Mouse (Mus musculus) heart, embryonic 15.5 days (tissue): ENCODE data around the gene Sgip1. TPM values are rescaled to one million over a fixed set of nuclear protein-coding genes. Genes with fewer than 3 reads are reported as not detected.

ENCODE experiments used
- ATAC-seq: fragments of 200-750 bp; cut with Nextera tagmentation; replicated peaks from 2 replicates; pipeline ENCODE4 v1.8.0; 2017; ENCODE audit warnings: low read depth, moderate TSS enrichment; ENCODE audit not compliant: insufficient number of reproducible peaks, insufficient read depth, low FRiP score
- H3K27ac ChIP-seq: fragments of 300-500 bp; sonication (generic); 2 replicates; pipeline ENCODE4 v1.5.1; 2015; ENCODE audit warnings: mild to moderate bottlenecking, inconsistent platforms
- H3K27me3 ChIP-seq: fragments of 300-500 bp; sonication (generic); 2 replicates; pipeline ENCODE4 v1.6.1; 2015; ENCODE audit warnings: inconsistent platforms
- H3K36me3 ChIP-seq: fragments of 300-500 bp; sonication (generic); 2 replicates; pipeline ENCODE4 v1.6.1; 2015; ENCODE audit warnings: mild to moderate bottlenecking, inconsistent platforms
- H3K4me1 ChIP-seq: fragments of 300-500 bp; sonication (generic); replicated peaks from 2 replicates; pipeline ENCODE4 v1.6.1; 2015; ENCODE audit warnings: inconsistent platforms
- H3K4me2 ChIP-seq: fragments of 300-500 bp; sonication (generic); 2 replicates; pipeline ENCODE4 v1.6.1; 2015; ENCODE audit warnings: inconsistent platforms, mild to moderate bottlenecking, moderate library complexity
- H3K4me3 ChIP-seq: fragments of 300-500 bp; sonication (generic); 2 replicates; pipeline ENCODE4 v1.5.1; 2015; ENCODE audit warnings: mild to moderate bottlenecking, inconsistent platforms
- H3K9ac ChIP-seq: fragments of 300-500 bp; sonication (generic); 2 replicates; pipeline ENCODE4 v1.6.1; 2015; ENCODE audit warnings: mild to moderate bottlenecking, inconsistent platforms
- H3K9me3 ChIP-seq: fragments of 300-500 bp; sonication (generic); replicated peaks from 2 replicates; pipeline ENCODE4 v1.6.1; 2016; ENCODE audit warnings: inconsistent platforms
- WGBS: fragments of 180-500 bp; shearing (Covaris S2); methylation state at CpG from one replicate; pipeline ENCODE4 v1.1.7; 2015; ENCODE audit warnings: mixed read lengths; 5-methylcytosine and 5-hydroxymethylcytosine counted together
- polyA plus RNA-seq: library from polyadenylated mRNA; unstranded; fragments of >200 nt; fragmentation: Nextera tagmentation; extraction: Ambion mirVana; gene quantifications from 2 replicates; pipeline ENCODE4 v1.2.1, GENCODE M21; 2015

Sgip1 gene
- polyA plus RNA-seq, 1 experiment from 2014 or later: 1.5 TPM

DNA sequence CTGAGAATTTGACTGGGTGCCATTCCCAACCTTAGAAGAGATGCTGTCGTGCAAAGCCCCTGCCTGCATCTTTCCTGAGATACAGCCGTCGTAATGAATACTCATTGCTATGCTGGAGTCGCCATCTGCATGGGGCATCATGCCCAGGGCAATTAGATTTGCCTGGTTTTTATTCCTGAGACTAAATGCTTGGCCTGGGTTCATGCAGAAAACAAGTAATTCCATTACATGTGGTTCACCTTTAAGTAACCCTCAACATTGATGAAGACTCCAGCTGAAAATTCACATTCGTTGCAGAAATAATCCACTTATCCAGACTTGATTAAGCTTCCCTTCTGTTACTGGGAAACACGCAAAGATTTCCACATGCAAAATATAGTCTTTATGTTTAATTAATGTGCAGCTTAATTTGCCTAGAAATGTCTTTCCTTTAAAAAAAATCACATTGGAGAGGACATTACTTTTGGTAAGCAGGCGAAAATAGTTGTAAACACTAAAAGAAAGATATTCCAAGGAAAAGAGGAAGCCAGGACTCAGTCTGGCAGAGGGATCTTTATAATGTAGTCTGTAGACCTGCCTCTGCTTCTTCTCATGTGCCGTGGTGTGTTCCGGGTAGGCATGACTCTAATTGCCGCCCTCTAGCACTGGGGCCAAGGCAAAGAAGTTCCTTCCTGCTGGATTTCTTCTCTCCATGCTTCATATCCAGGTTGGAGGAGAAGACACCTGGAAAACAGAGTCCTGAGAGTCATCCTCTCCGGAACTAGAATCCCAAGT lies 100.0 kb downstream of the Sgip1 start:
- Histone ChIP-seq H3K36me3 (no peaks in the 10 kb centered on the region), H3K4me1 (no peaks in the 10 kb centered on the region), H3K9me3 (no peaks in the 10 kb centered on the region), H3K9ac (no peak overlapping the region), H3K27me3 (no peaks in the 10 kb centered on the region), H3K27ac (no peak overlapping the region), H3K4me2 (no peak overlapping the region), H3K4me3 (no peak overlapping the region)
- no peak for ATAC-seq
- WGBS: 80% methylated on average over 11 of the region's 11 CpGs

DNA sequence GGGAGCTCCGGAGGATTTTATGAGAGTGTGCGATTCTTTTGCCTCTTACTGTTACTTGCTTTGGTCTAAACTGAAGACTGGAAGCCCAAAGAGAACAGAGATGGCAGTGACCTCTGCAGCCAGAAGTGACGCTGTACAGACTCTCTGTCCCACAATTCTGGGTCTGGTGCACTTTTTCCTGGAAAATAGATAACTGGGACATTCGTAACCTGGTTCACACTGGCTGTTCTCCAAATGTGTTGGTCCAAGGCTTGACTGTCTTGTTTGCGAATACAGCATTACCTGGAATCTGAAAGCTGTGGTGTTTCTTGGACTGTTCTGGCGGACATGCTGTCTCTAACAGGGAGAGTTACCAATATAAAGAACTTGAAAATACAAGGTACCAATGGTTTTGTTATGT lies 109.4 kb downstream of the Sgip1 start:
- no peaks in the 10 kb centered on the region for H3K9me3 ChIP-seq
- no peak overlapping the region for H3K4me3 ChIP-seq
- 75% methylated on average over 6 of the region's 6 CpGs for WGBS
- no peak overlapping the region for H3K9ac ChIP-seq
- no peaks in the 10 kb centered on the region for H3K4me1 ChIP-seq
- H3K4me2 ChIP-seq: no peak overlapping the region
- no peaks in the 10 kb centered on the region for H3K36me3 ChIP-seq
- no peaks in the 10 kb centered on the region for H3K27me3 ChIP-seq
- no peak for ATAC-seq
- H3K27ac ChIP-seq: no peak overlapping the region

DNA sequence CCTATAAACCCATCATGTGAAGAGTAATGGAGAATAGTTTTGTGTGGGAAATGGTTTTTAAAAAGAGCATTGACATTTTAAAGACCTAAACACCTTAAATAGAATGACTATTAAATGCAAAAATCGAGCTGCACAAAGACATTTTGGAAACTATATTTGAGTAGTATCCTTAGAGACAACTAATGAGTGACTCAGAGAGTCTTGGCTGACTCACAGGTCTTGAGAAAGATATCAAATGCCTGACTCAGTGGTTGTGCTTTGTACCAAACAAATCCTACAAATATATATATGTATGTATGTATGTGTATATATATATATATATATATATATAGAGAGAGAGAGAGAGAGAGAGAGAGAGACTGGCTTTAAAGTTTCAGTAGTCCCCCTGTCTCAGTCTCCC lies 110.1 kb downstream of the Sgip1 start:
- WGBS: 60% methylated on average over 1 of the region's 1 CpGs

DNA sequence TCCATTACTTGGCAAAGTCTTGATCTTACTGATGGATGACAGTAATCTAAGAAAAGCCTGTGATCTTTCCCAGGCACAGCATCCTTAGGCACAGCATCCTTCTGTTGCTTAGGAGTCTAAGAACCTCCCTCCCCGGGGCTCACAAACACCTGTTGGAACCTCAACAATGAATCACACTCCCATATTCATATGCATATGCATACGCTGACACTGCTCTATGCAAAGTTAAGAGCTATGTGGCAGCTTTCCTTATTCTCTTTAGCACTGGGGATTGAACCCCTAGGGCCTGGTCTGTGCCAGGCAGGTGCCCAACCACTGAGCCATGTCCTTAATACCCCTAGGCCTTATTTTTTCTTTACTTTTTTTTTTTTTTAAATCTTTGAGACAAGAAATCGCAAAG lies 111.2 kb downstream of the Sgip1 start:
- H3K9me3 ChIP-seq: no peaks in the 10 kb centered on the region
- H3K36me3 ChIP-seq: no peaks in the 10 kb centered on the region
- no peak overlapping the region for H3K27ac ChIP-seq
- H3K9ac ChIP-seq: no peak overlapping the region
- H3K27me3 ChIP-seq: no peaks in the 10 kb centered on the region
- no peak overlapping the region for H3K4me2 ChIP-seq
- H3K4me3 ChIP-seq: no peak overlapping the region
- WGBS: 71% methylated on average over 3 of the region's 3 CpGs
- H3K4me1 ChIP-seq: no peaks in the 10 kb centered on the region
- no peak for ATAC-seq

More for the DNA sequence above, 110.1 kb downstream of the Sgip1 start:
- Histone ChIP-seq H3K36me3 (no peaks in the 10 kb centered on the region), H3K9me3 (no peaks in the 10 kb centered on the region), H3K27me3 (no peaks in the 10 kb centered on the region), H3K4me3 (no peak overlapping the region), H3K4me1 (no peaks in the 10 kb centered on the region), H3K4me2 (no peak overlapping the region), H3K27ac (no peak overlapping the region), H3K9ac (no peak overlapping the region)
- no peak for ATAC-seq

DNA sequence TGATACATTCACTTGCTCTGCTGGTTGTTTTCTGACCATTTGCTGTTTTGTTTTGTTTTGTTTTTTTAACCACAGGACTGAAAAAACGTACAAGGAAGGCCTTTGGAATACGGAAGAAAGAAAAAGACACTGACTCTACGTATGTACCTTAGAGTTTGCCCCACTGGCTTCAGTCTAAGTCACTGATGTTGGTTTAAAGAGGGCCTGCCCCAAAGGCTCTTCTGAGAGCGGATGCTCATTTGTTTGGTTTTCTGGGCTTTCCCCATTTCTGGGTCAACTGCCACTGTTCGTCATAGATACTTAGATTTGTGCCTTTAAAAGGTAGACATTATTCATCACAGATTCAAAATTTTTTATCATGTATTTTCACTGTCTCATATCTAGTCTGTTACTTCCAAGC lies 111.7 kb downstream of the Sgip1 start:
- no peaks in the 10 kb centered on the region for H3K36me3 ChIP-seq
- no peak for ATAC-seq
- no peak overlapping the region for H3K27ac ChIP-seq
- H3K4me3 ChIP-seq: no peak overlapping the region
- H3K4me2 ChIP-seq: no peak overlapping the region
- H3K9ac ChIP-seq: no peak overlapping the region
- H3K9me3 ChIP-seq: no peaks in the 10 kb centered on the region
- no peaks in the 10 kb centered on the region for H3K27me3 ChIP-seq
- H3K4me1 ChIP-seq: no peaks in the 10 kb centered on the region
- 71% methylated on average over 5 of the region's 5 CpGs for WGBS

DNA sequence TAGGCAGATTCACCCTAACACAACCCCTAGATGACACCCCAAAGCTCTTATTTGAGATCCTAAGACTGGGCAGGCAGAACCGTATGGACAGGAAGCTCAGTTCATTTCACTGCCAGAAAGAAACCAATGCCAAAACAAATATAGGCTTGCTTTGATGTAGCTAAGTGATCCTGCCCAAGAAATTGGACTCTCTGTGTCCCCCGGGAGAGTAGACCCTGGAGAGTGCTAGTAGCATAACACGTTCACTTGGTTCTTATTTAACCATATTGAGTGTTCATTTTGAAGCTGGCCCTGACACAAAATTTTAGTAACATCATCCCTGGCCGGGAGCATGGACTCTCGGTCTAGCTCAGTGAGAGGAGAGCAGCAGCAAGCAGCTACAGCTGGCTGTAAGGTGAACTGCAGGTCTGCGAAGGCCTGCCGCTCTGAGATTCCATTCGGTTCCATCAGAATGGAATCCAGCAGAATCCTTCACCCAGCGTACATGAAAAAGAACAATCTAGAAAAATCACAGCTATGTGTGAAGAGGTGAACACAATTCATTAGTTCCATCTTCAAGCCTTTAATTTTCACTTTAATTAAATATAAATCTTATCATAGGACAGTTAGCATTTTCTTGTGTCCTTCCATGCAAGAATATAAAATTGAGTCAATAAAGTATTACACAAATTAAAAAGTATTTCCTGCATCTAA lies 112.4 kb downstream of the Sgip1 start:
- no peaks in the 10 kb centered on the region for H3K9me3 ChIP-seq
- no peaks in the 10 kb centered on the region for H3K27me3 ChIP-seq
- WGBS: 66% methylated on average over 9 of the region's 9 CpGs
- H3K4me3 ChIP-seq: no peak overlapping the region
- no peak overlapping the region for H3K27ac ChIP-seq
- H3K9ac ChIP-seq: no peak overlapping the region
- ATAC-seq: no peak
- no peaks in the 10 kb centered on the region for H3K4me1 ChIP-seq
- no peaks in the 10 kb centered on the region for H3K36me3 ChIP-seq
- no peak overlapping the region for H3K4me2 ChIP-seq

DNA sequence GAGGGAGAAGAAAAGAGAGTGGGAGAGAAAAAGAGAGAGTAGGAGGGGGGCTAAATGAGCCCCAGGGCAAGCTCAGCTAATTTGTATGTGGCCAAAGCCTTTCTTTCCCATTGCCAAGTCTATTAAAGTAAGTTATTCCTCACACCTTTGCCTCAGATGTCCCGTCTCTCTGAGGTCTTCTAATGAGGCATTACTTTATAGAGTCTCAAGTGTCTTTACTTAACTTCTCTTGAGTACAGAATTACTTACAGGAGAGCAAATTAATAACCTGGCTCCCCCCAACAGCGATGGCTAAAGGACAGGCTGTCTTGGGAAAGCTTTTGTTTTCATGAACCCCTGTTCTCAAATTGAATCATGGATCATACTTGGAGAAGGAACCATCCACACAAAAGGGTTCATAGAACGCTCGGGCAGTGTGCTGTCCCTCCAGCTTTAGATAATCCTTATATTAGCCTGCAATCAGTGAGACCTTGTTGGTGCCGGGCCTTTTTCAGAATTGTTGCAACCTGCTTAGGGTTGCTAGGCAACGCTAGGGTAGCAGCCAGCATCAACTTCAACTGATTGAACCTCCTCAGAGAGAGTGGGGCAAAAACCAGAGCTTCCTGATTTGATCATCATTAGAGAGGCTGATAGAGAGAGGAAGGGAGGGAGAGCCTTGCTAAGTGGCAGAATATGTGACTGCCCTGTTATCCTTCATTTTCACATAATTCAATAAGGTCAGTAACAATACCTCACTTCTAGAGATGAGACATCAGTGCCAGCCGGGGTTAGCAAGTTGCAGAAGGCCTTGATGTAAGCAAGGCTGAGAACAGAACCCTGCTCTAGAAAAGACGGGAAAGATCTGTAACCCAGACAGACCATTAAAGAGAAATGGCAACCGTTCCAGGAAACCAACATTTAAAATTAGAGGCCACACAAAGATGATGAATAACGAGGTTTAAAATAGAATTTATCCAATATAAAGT lies 114.1 kb downstream of the Sgip1 start:
- H3K27me3 ChIP-seq: no peaks in the 10 kb centered on the region
- H3K9me3 ChIP-seq: no peaks in the 10 kb centered on the region
- no peaks in the 10 kb centered on the region for H3K4me1 ChIP-seq
- no peak overlapping the region for H3K27ac ChIP-seq
- H3K4me3 ChIP-seq: no peak overlapping the region
- H3K36me3 ChIP-seq: no peaks in the 10 kb centered on the region
- no peak; the same call in 1 of the 2 replicates for ATAC-seq
- H3K4me2 ChIP-seq: no peak overlapping the region
- WGBS: 75% methylated on average over 10 of the region's 10 CpGs
- H3K9ac ChIP-seq: no peak overlapping the region

DNA sequence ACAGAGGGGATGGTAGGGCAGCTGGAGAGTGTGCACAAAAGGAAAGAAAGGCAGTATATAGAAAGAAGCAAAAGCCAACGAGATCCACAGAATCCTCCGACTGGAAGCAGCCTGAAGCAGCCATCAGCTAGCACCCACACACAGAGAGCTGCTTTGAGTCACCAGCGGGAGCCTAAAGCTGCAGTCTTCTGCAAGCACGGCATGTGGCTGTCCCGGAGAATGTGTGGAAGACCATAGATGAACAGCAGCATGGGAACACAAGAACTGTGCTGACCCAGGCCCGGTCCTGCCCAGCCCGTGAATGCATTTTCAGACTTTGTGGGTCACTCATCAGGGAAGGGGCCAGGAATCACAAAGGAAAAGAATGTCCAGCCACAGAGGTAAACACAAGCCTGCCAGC lies 115.0 kb downstream of the Sgip1 start:
- Histone ChIP-seq H3K27ac (no peak overlapping the region), H3K27me3 (no peaks in the 10 kb centered on the region), H3K36me3 (no peaks in the 10 kb centered on the region), H3K4me2 (peak overlapping the region; percentile 22), H3K4me3 (no peak overlapping the region), H3K9ac (no peak overlapping the region), H3K4me1 (no peaks in the 10 kb centered on the region), H3K9me3 (no peaks in the 10 kb centered on the region)
- ATAC-seq: no peak
- WGBS: 49% methylated on average over 7 of the region's 7 CpGs

DNA sequence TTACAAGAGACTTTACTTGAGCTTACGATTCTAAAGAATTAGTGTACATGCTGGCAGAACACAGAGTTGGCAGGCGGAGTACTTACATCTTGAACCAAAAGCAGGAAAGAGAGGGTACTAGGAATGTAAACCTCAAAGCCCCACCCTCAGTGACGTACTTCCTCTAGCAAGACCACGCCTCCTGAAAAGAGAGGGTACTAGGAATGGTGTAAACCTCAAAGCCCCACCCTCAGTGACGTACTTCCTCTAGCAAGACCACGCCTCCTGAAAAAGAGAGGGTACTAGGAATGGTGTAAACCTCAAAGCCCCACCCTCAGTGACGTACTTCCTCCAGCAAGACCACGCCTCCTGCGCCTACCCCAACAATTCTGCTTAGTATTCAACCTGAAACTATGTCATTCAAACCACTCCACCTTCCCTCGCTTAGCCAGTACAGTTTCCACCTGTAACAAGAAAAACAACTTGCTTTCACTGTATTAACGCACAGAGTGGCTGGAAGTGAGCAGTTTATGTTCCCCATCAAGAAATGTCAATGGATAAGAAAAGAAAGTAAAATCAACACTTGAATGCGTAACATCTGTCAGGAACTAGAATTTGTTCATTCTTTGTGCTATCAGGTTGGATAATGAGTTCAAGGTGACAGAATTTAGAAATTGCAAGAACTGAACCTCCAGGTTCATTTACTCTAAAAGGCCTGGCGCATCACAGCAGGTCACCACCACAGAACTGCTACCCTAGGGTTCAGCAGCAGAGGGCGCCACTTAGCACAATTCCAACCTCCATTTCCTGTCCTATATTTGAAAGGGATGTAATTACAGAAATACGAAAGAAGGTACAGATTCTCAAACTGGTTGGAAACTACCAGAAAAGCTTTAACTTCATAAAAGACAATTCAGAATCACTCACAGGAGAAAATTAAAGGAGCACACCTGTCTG lies 118.4 kb downstream of the Sgip1 start:
- no peaks in the 10 kb centered on the region for H3K27me3 ChIP-seq
- ATAC-seq: no peak
- WGBS: 89% methylated on average over 15 of the region's 15 CpGs
- no peak overlapping the region for H3K4me3 ChIP-seq
- H3K36me3 ChIP-seq: no peaks in the 10 kb centered on the region
- no peaks in the 10 kb centered on the region for H3K4me1 ChIP-seq
- no peak overlapping the region for H3K9ac ChIP-seq
- H3K4me2 ChIP-seq: no peak overlapping the region
- no peak overlapping the region for H3K27ac ChIP-seq
- no peaks in the 10 kb centered on the region for H3K9me3 ChIP-seq

DNA sequence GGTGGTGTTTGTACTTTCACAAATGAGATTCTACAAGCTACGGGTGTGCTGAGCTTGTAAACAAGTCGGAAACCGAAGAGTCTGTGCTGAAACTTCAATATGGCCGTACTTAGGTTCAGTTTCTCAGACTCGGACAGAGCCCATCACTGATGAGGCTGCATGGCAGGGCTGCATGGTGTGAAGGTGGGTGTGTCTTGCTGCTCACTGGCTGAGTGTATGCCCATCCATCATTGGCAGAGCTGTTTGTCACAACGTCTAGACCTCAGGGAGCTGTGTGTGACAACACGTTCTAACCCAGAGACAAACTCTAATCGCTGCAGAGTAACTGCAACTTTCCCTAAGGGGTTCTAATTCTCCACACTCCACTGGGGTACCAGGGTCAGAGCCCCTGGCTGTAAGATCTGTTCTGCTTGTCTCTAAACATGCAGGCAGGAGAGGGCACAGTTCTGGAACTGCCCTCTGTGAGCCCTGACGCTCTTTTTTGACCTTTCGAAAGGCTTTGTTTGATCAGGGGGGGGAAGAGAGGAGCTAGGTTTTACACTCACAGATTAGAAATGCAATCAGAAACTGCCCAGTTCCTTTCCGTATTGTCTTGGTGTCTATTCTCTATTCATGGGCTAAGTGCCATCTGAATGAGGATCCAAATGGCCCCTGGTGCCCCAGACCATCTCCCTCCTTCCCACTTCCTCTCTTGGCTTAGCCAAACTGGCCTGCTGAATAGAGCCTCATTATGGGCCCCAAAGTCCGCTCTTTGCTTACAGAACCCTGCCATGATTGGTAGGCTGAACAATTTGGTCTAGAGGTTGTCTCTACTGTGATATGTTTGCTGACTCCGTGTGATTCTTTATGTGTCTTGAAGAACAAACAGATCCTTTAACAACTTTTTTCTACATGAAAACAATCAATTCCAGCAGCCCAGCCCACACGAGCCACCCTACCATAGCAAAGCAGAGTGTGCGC lies 121.9 kb downstream of the Sgip1 start:
- H3K4me3 ChIP-seq: no peak overlapping the region
- H3K36me3 ChIP-seq: no peaks in the 10 kb centered on the region
- H3K27ac ChIP-seq: no peak overlapping the region
- H3K27me3 ChIP-seq: no peaks in the 10 kb centered on the region
- H3K4me1 ChIP-seq: no peaks in the 10 kb centered on the region
- WGBS: 76% methylated on average over 15 of the region's 15 CpGs
- ATAC-seq: no peak
- no peaks in the 10 kb centered on the region for H3K9me3 ChIP-seq
- no peak overlapping the region for H3K4me2 ChIP-seq
- H3K9ac ChIP-seq: no peak overlapping the region
